Mouse (Mus musculus) spleen, adult 2 months (tissue): ENCODE data around the gene Spata17. TPM values are rescaled to one million over a fixed set of nuclear protein-coding genes. Genes with fewer than 3 reads are reported as not detected.

Experiments used
- DNase-seq, 2 experiments: peaks; one replicate each; pipeline versions ENCODE4 v3.0.0 to v3.0.0-alpha.2; 2012 to 2021; ENCODE audit warnings: low spot score in 2 of 2, low read depth in 1 of 2
- H3K27ac ChIP-seq: fragments of 200-500 bp; 2 replicates; pipeline ENCODE4 v1.5.1; 2012; ENCODE audit warnings: low read length, inconsistent platforms; ENCODE audit not compliant: insufficient read depth
- H3K27me3 ChIP-seq: fragments of 200-500 bp; 2 replicates; pipeline ENCODE4 v1.6.1; 2012; ENCODE audit warnings: mild to moderate bottlenecking, moderate library complexity, low read length, inconsistent platforms; ENCODE audit not compliant: control insufficient read depth, insufficient read depth
- H3K36me3 ChIP-seq: fragments of 200-500 bp; 2 replicates; pipeline ENCODE4 v1.6.1; 2012; ENCODE audit warnings: mild to moderate bottlenecking, low read length, inconsistent platforms; ENCODE audit not compliant: control insufficient read depth, insufficient read depth
- H3K4me1 ChIP-seq: fragments of 200-500 bp; 2 replicates; pipeline ENCODE4 v1.6.1; 2011; ENCODE audit warnings: inconsistent platforms; ENCODE audit not compliant: control insufficient read depth, insufficient read depth, insufficient read length
- H3K4me3 ChIP-seq: fragments of 200-500 bp; 2 replicates; pipeline ENCODE4 v1.5.1; 2011; ENCODE audit warnings: mild to moderate bottlenecking, inconsistent platforms; ENCODE audit not compliant: insufficient read depth, insufficient read length; ENCODE audit errors: extremely low read depth
- CTCF ChIP-seq: fragments of 200-500 bp; IDR thresholded peaks from 2 replicates; pipeline ENCODE4 v1.5.1; 2011; ENCODE audit warnings: mild to moderate bottlenecking, inconsistent platforms; ENCODE audit not compliant: insufficient read depth, insufficient read length, insufficient replicate concordance; ENCODE audit errors: extremely low read depth
- POLR2A ChIP-seq: fragments of 200-500 bp; IDR thresholded peaks from 2 replicates; pipeline ENCODE4 v1.6.1; 2011; ENCODE audit warnings: low read depth, low read length, inconsistent platforms
- WGBS: fragments of 180-500 bp; shearing (Covaris S2); methylation state at CpG from one replicate; pipeline ENCODE4 v1.1.7; 2018; 5-methylcytosine and 5-hydroxymethylcytosine counted together
- polyA plus RNA-seq: library from polyadenylated mRNA; depleted of rRNA; stranded (reverse); fragments of >200 nt; gene quantifications from 2 replicates; pipeline ENCODE4 v1.2.3, GENCODE M21; 2012

Gene Spata17
- polyA plus RNA-seq, 1 experiment: not detected

GRCm38 (mm10) chr1:187238061-187238460 lies 22.8 kb upstream of the Spata17 start:
- TF ChIP-seq CTCF (no peak), POLR2A (no peak)
- H3K36me3 ChIP-seq: peaks cover 7% of the 10 kb centered on the region
- H3K27ac ChIP-seq: no peak overlapping the region
- no peak for DNase-seq
- no peaks in the 10 kb centered on the region for H3K27me3 ChIP-seq
- H3K4me3 ChIP-seq: no peak overlapping the region
- H3K4me1 ChIP-seq: no peaks in the 10 kb centered on the region
- WGBS: 90% methylated on average over 4 of the region's 4 CpGs

GRCm38 (mm10) chr1:187236296-187236695 lies 21.0 kb upstream of the Spata17 start:
- no peak for DNase-seq

GRCm38 (mm10) chr1:187235161-187235560 lies 19.9 kb upstream of the Spata17 start:
- peaks cover 14% of the 10 kb centered on the region for H3K36me3 ChIP-seq
- H3K4me1 ChIP-seq: no peaks in the 10 kb centered on the region
- WGBS: 90% methylated on average over 3 of the region's 3 CpGs
- no peak overlapping the region for H3K27ac ChIP-seq
- no peak overlapping the region for H3K4me3 ChIP-seq
- no peak for DNase-seq
- TF ChIP-seq CTCF (no peak), POLR2A (no peak)
- no peaks in the 10 kb centered on the region for H3K27me3 ChIP-seq

More at GRCm38 (mm10) chr1:187236296-187236695, 21.0 kb upstream of the Spata17 start:
- no peak overlapping the region for H3K4me3 ChIP-seq
- no peaks in the 10 kb centered on the region for H3K4me1 ChIP-seq
- no peak overlapping the region for H3K27ac ChIP-seq
- 87% methylated on average over 6 of the region's 6 CpGs for WGBS
- H3K27me3 ChIP-seq: no peaks in the 10 kb centered on the region
- TF ChIP-seq POLR2A (no peak), CTCF (no peak)
- peaks cover 11% of the 10 kb centered on the region for H3K36me3 ChIP-seq

- Histone ChIP-seq H3K27me3 (no peaks in the 10 kb centered on the region), H3K27ac (no peak overlapping the region), H3K4me1 (no peaks in the 10 kb centered on the region; the same call in 1 of the 2 replicates), H3K4me3 (no peak overlapping the region), H3K36me3 (peaks cover 15% of the 10 kb centered on the region)
- no peak for TF ChIP-seq CTCF
- no peak for TF ChIP-seq POLR2A
- WGBS: 91% methylated on average over 7 of the region's 7 CpGs
- DNase-seq: no peak
Measured at GRCm38 (mm10) chr1:187232996-187233615, 17.8 kb upstream of the Spata17 start.

GRCm38 (mm10) chr1:187232196-187232955 lies 17.1 kb upstream of the Spata17 start:
- 94% methylated on average over 14 of the region's 14 CpGs for WGBS
- TF ChIP-seq POLR2A (no peak), CTCF (no peak)

GRCm38 (mm10) chr1:187230255-187230654 lies 15.0 kb upstream of the Spata17 start:
- 94% methylated on average over 5 of the region's 5 CpGs for WGBS
- no peak overlapping the region for H3K4me3 ChIP-seq
- H3K4me1 ChIP-seq: no peaks in the 10 kb centered on the region; the same call in 1 of the 2 replicates
- H3K36me3 ChIP-seq: peaks cover 18% of the 10 kb centered on the region
- no peaks in the 10 kb centered on the region for H3K27me3 ChIP-seq
- DNase-seq: no peak
- TF ChIP-seq POLR2A (no peak), CTCF (no peak)
- no peak overlapping the region for H3K27ac ChIP-seq

More at GRCm38 (mm10) chr1:187232196-187232955, 17.1 kb upstream of the Spata17 start:
- Histone ChIP-seq H3K36me3 (peaks cover 13% of the 10 kb centered on the region), H3K27ac (no peak overlapping the region), H3K27me3 (no peaks in the 10 kb centered on the region), H3K4me1 (no peaks in the 10 kb centered on the region; the same call in 1 of the 2 replicates), H3K4me3 (no peak overlapping the region)
- no peak for DNase-seq
